Mouse (Mus musculus) kidney, adult 2 months (tissue): Measurements from ENCODE around the gene Doc2g. TPM values are rescaled to one million over a fixed set of nuclear protein-coding genes. Genes with fewer than 3 reads are reported as not detected.

ENCODE experiments used
- DNase-seq: peaks from one replicate; pipeline ENCODE4 v3.0.0; 2021
- H3K27ac ChIP-seq: fragments of 200-500 bp; 2 replicates; pipeline ENCODE4 v1.5.1; 2012; ENCODE audit warnings: low read depth, low read length, control low read depth, inconsistent platforms; ENCODE audit not compliant: insufficient read depth
- H3K27me3 ChIP-seq: fragments of 200-500 bp; replicated peaks from 2 replicates; pipeline ENCODE4 v1.6.1; 2012; ENCODE audit warnings: mild to moderate bottlenecking, moderate library complexity, low read length, inconsistent platforms; ENCODE audit not compliant: control insufficient read depth, insufficient read depth
- H3K36me3 ChIP-seq: fragments of 200-500 bp; 2 replicates; pipeline ENCODE4 v1.6.1; 2012; ENCODE audit warnings: mild to moderate bottlenecking, moderate library complexity, low read length, inconsistent platforms; ENCODE audit not compliant: control insufficient read depth, insufficient read depth
- H3K4me1 ChIP-seq: fragments of 200-500 bp; 2 replicates; pipeline ENCODE4 v1.6.1; 2011; ENCODE audit warnings: low read length; ENCODE audit not compliant: control insufficient read depth, insufficient read depth
- H3K4me3 ChIP-seq: fragments of 200-500 bp; 2 replicates; pipeline ENCODE4 v1.5.1; 2011; ENCODE audit warnings: mild to moderate bottlenecking, low read depth, low read length, control low read depth; ENCODE audit not compliant: insufficient read depth
- CTCF ChIP-seq: fragments of 200-500 bp; conservative IDR thresholded peaks from 2 replicates; pipeline ENCODE4 v1.5.1; 2011; ENCODE audit warnings: low read depth, mild to moderate bottlenecking, control low read depth, low read length, moderate library complexity, mixed read lengths; ENCODE audit not compliant: insufficient read depth, insufficient read length
- POLR2A ChIP-seq: fragments of 200-500 bp; IDR thresholded peaks from one replicate; pipeline ENCODE4 v1.6.1; 2011; ENCODE audit warnings: low read depth, low read length, control low read depth
- WGBS: fragments of 180-500 bp; shearing (Covaris S2); methylation state at CpG from one replicate; pipeline ENCODE4 v1.1.7; 2018; 5-methylcytosine and 5-hydroxymethylcytosine counted together
- polyA plus RNA-seq: library from polyadenylated mRNA; depleted of rRNA; stranded (reverse); fragments of >200 nt; gene quantifications from 2 replicates; pipeline ENCODE4 v1.2.3, GENCODE M21; 2012

Gene Doc2g
- polyA plus RNA-seq, 1 experiment, result 5.1 TPM

GRCm38 (mm10) chr19:3990804-3991203 lies 12.3 kb upstream of the Doc2g start:
- TF ChIP-seq CTCF (no peak), POLR2A (peak; percentile 53)
- Histone ChIP-seq H3K27me3 (no peaks in the 10 kb centered on the region), H3K4me1 (peaks cover 3% of the 10 kb centered on the region; the same call in 1 of the 2 replicates), H3K27ac (no peak overlapping the region), H3K36me3 (no peaks in the 10 kb centered on the region; the same call in 1 of the 2 replicates), H3K4me3 (no peak overlapping the region)
- WGBS, result 55% methylated on average over 6 of the region's 6 CpGs
- peak; percentile 49 for DNase-seq

GRCm38 (mm10) chr19:3991562-3991961 lies 11.6 kb upstream of the Doc2g start:
- Histone ChIP-seq H3K4me3 (no peak overlapping the region), H3K27ac (no peak overlapping the region), H3K27me3 (no peaks in the 10 kb centered on the region), H3K4me1 (peaks cover 4% of the 10 kb centered on the region), H3K36me3 (no peaks in the 10 kb centered on the region; the same call in 1 of the 2 replicates)
- peak; percentile 57 for DNase-seq
- WGBS, result 79% methylated on average over 3 of the region's 3 CpGs
- no peak for TF ChIP-seq POLR2A
- TF ChIP-seq CTCF, result no peak

GRCm38 (mm10) chr19:3991966-3992365 lies 11.1 kb upstream of the Doc2g start:
- Histone ChIP-seq H3K4me1 (peaks cover 8% of the 10 kb centered on the region), H3K4me3 (no peak overlapping the region), H3K27me3 (no peaks in the 10 kb centered on the region), H3K36me3 (no peaks in the 10 kb centered on the region; the same call in 1 of the 2 replicates), H3K27ac (no peak overlapping the region)
- TF ChIP-seq POLR2A (peak; percentile 44), CTCF (no peak)
- peak; percentile 59 for DNase-seq
- WGBS, result 75% methylated on average over 3 of the region's 3 CpGs

GRCm38 (mm10) chr19:3992416-3992815 lies 10.7 kb upstream of the Doc2g start, which contains the start of gene Tbx10:
Tbx10 (plus strand) TSS chr19:3992752.
- WGBS, result 61% methylated on average over 5 of the region's 5 CpGs

GRCm38 (mm10) chr19:3994932-3995331 lies 8.2 kb upstream of the Doc2g start:
- no peak for TF ChIP-seq CTCF
- TF ChIP-seq POLR2A, result no peak
- WGBS, result 34% methylated on average over 6 of the region's 6 CpGs
- Histone ChIP-seq H3K27me3 (no peaks in the 10 kb centered on the region), H3K4me3 (no peak overlapping the region), H3K4me1 (peaks cover 16% of the 10 kb centered on the region), H3K36me3 (no peaks in the 10 kb centered on the region; the same call in 1 of the 2 replicates), H3K27ac (peak overlapping the region; percentile 45; the same call in 1 of the 2 replicates)
- peak; percentile 59 for DNase-seq

More at GRCm38 (mm10) chr19:3992416-3992815, 10.7 kb upstream of the Doc2g start, which contains the start of gene Tbx10:
- peak; percentile 47 for DNase-seq
- H3K36me3 ChIP-seq, result no peaks in the 10 kb centered on the region; the same call in 1 of the 2 replicates
- TF ChIP-seq POLR2A, result no peak
- TF ChIP-seq CTCF, result no peak
- H3K4me3 ChIP-seq, result no peak within 1 kb of the TSS
- H3K27me3 ChIP-seq, result no peaks in the 10 kb centered on the region
- peaks cover 13% of the 10 kb centered on the region for H3K4me1 ChIP-seq
- H3K27ac ChIP-seq, result no peak within 1 kb of the TSS

GRCm38 (mm10) chr19:3995505-3995904 lies 7.6 kb upstream of the Doc2g start:
- peaks cover 16% of the 10 kb centered on the region for H3K4me1 ChIP-seq
- H3K27ac ChIP-seq, result peak overlapping the region; percentile 37; the same call in 1 of the 2 replicates
- no peak overlapping the region for H3K4me3 ChIP-seq
- no peak for DNase-seq
- no peaks in the 10 kb centered on the region for H3K27me3 ChIP-seq
- WGBS, result 86% methylated on average over 3 of the region's 3 CpGs
- H3K36me3 ChIP-seq, result no peaks in the 10 kb centered on the region; the same call in 1 of the 2 replicates
- TF ChIP-seq POLR2A (no peak), CTCF (no peak)

- no peak for DNase-seq
- no peak for TF ChIP-seq POLR2A
- TF ChIP-seq CTCF, result no peak
- Histone ChIP-seq H3K27ac (no peak overlapping the region), H3K27me3 (no peaks in the 10 kb centered on the region), H3K4me1 (peaks cover 20% of the 10 kb centered on the region), H3K36me3 (no peaks in the 10 kb centered on the region), H3K4me3 (no peak overlapping the region)
- 60% methylated on average over 7 of the region's 7 CpGs for WGBS
These were observed 7.0 kb upstream of the Doc2g start for GRCm38 (mm10) chr19:3996106-3996505.

- Histone ChIP-seq H3K4me3 (no peak overlapping the region), H3K36me3 (no peaks in the 10 kb centered on the region), H3K27ac (peak overlapping the region; percentile 29; the same call in 1 of the 2 replicates), H3K4me1 (peaks cover 26% of the 10 kb centered on the region), H3K27me3 (no peaks in the 10 kb centered on the region)
- 51% methylated on average over 8 of the region's 8 CpGs for WGBS
- DNase-seq, result peak; percentile 84
- TF ChIP-seq CTCF, result no peak
- no peak for TF ChIP-seq POLR2A
These were observed 6.4 kb upstream of the Doc2g start for GRCm38 (mm10) chr19:3996747-3997146.
